ENCODE assay signal across 11 mouse cellular contexts in genomic region chr13:15421182-15421750, GRCm38 (mm10). TPM values are rescaled to one million over a fixed set of nuclear protein-coding genes. Genes with fewer than 3 reads are reported as not detected.
DNase-seq lines count a peak whose midpoint lies in the region; ATAC-seq and TF ChIP-seq lines count a peak whose summit lies in the region.
"Had no signal": no experiment of that assay in that cellular context is flagged by ENCODE, and none has a peak within 500 bp of the region (broad histone marks: within the 10 kb centered on the region; RNA-seq: fewer than 3 reads in every experiment).

No protein-coding gene starts in this region.

- no peaks in the 10 kb centered on the region for H3K9me3 ChIP-seq in heart, embryonic 13.5 days
- H3K9me3 ChIP-seq in lung, embryonic 16.5 days (ENCODE audit: control insufficient read depth, low read length) = no peaks in the 10 kb centered on the region
- H3K9me3 ChIP-seq in embryonic facial prominence, embryonic 15.5 days (replicated peaks) = no peaks in the 10 kb centered on the region
- H3K9me3 ChIP-seq: stomach, embryonic 15.5 days had no signal

- TF ChIP-seq CTCF in lung, adult 2 months (IDR thresholded peaks at IDR 0.05; ENCODE audit: insufficient read depth, low read length) = no peak

- intact Hi-C loops in left cerebral cortex, postnatal 10 days (cut with DNase I) = no loop called here

- H3K27ac ChIP-seq in heart, embryonic 13.5 days (replicated peaks) = no peak overlapping the region
- H3K27ac ChIP-seq in lung, embryonic 16.5 days (ENCODE audit: low read length) = no peak overlapping the region
- H3K27ac ChIP-seq in embryonic facial prominence, embryonic 15.5 days (replicated peaks) = peak overlapping the region; percentile 36; the same call in 1 of the 2 replicates
- H3K27ac ChIP-seq: stomach, embryonic 15.5 days had no signal

- no peak overlapping the region for H3K9ac ChIP-seq in heart, embryonic 13.5 days
- H3K9ac ChIP-seq in lung, embryonic 16.5 days (ENCODE audit: low read length) = no peak overlapping the region
- no peak overlapping the region for H3K9ac ChIP-seq in embryonic facial prominence, embryonic 15.5 days
- H3K9ac ChIP-seq: stomach, embryonic 15.5 days had no signal

- H3K4me1 ChIP-seq in heart, embryonic 13.5 days = 0 out of 2 replicates have a peak, but pooled peaks cover 2% of the 10 kb centered on the region
- no peaks in the 10 kb centered on the region for H3K4me1 ChIP-seq in lung, embryonic 16.5 days (replicated peaks; ENCODE audit: control insufficient read depth, insufficient read depth, low read length)
- H3K4me1 ChIP-seq in lung, adult 2 months (ENCODE audit: control insufficient read depth, insufficient read depth, low read length) = no peaks in the 10 kb centered on the region
- peaks cover 6% of the 10 kb centered on the region; the same call in 1 of the 2 replicates for H3K4me1 ChIP-seq in embryonic facial prominence, embryonic 15.5 days
- H3K4me1 ChIP-seq: stomach, embryonic 15.5 days had no signal

- H3K4me3 ChIP-seq in heart, embryonic 13.5 days = no peak overlapping the region
- no peak overlapping the region for H3K4me3 ChIP-seq in lung, embryonic 16.5 days (ENCODE audit: low read length)
- no peak overlapping the region for H3K4me3 ChIP-seq in lung, adult 2 months (replicated peaks; ENCODE audit: extremely low read depth, low read depth, low read length)
- H3K4me3 ChIP-seq in embryonic facial prominence, embryonic 15.5 days (replicated peaks) = peak overlapping the region; percentile 19; the same call in 1 of the 2 replicates
- H3K4me3 ChIP-seq: stomach, embryonic 15.5 days had no signal

- DNase-seq in heart, postnatal 4 days = no peak
- no peak for DNase-seq in lung, adult 2 months
- peak; percentile 50 for DNase-seq in skeletal muscle tissue, adult 2 months (ENCODE audit: low read depth, low spot score)
- DNase-seq in left cerebral cortex, postnatal 10 days (ENCODE audit: extremely low spot score in 1 of 2, low spot score in 2 of 2) = no peak
- DNase-seq in right cerebral cortex, adult 2 months (ENCODE audit: low spot score in 2 of 2) = no peak
- DNase-seq: cerebellum, adult 11-12 months; lung, postnatal 14 days had no signal

- H3K36me3 ChIP-seq in heart, embryonic 13.5 days = no peaks in the 10 kb centered on the region
- H3K36me3 ChIP-seq in lung, embryonic 16.5 days (ENCODE audit: control insufficient read depth, insufficient read depth, low read length) = no peaks in the 10 kb centered on the region
- no peaks in the 10 kb centered on the region for H3K36me3 ChIP-seq in embryonic facial prominence, embryonic 15.5 days
- H3K36me3 ChIP-seq: stomach, embryonic 15.5 days had no signal

- H3K27me3 ChIP-seq in heart, embryonic 13.5 days (replicated peaks) = no peaks in the 10 kb centered on the region
- no peaks in the 10 kb centered on the region for H3K27me3 ChIP-seq in lung, embryonic 16.5 days (ENCODE audit: control insufficient read depth, insufficient read depth, low read depth, low read length)
- H3K27me3 ChIP-seq in embryonic facial prominence, embryonic 15.5 days = no peaks in the 10 kb centered on the region
- H3K27me3 ChIP-seq: stomach, embryonic 15.5 days had no signal

- ATAC-seq in heart, embryonic 13.5 days (ENCODE audit: extremely low read depth, insufficient number of reproducible peaks, low FRiP score, low TSS enrichment) = no peak
- ATAC-seq in lung, embryonic 16.5 days (ENCODE audit: low read depth) = no peak
- ATAC-seq in embryonic facial prominence, embryonic 15.5 days (ENCODE audit: insufficient number of reproducible peaks, low FRiP score, low TSS enrichment, low read depth) = no peak

- WGBS in heart, embryonic 13.5 days = 52% methylated on average over 10 of the region's 10 CpGs
- WGBS in lung, embryonic 16.5 days = 45% methylated on average over 10 of the region's 10 CpGs
- 58% methylated on average over 10 of the region's 10 CpGs for WGBS in lung, adult 2 months
- WGBS in embryonic facial prominence, embryonic 15.5 days = 5% methylated on average over 10 of the region's 10 CpGs

- no peak for TF ChIP-seq POLR2A in lung, adult 2 months (IDR thresholded peaks at IDR 0.05; ENCODE audit: borderline replicate concordance, extremely low read depth, low read depth, low read length)

- H3K4me2 ChIP-seq in heart, embryonic 13.5 days = peak overlapping the region; percentile 22; the same call in 1 of the 2 replicates
- peak overlapping the region; percentile 36; the same call in 1 of the 2 replicates for H3K4me2 ChIP-seq in lung, embryonic 16.5 days (ENCODE audit: low read depth, low read length)
- H3K4me2 ChIP-seq in embryonic facial prominence, embryonic 15.5 days (replicated peaks) = peak overlapping the region; percentile 48
- H3K4me2 ChIP-seq: stomach, embryonic 15.5 days had no signal

RNA-seq across cellular contexts. Expression of gene Gli3, which starts 41.8 kb away (rescaled TPM):
- polyA plus RNA-seq in heart, embryonic 13.5 days (2015; fragmentation: Nextera tagmentation; extraction: Ambion mirVana) = 6.2 and 7.4 TPM in 2 replicates
- 10 to 100 TPM; 12.7 to 13.3 TPM for total RNA-seq in heart, postnatal 4 days (2021)
- 13.6 and 13.8 TPM in 2 replicates for polyA plus RNA-seq in lung, embryonic 16.5 days (2015; fragmentation: Nextera tagmentation; extraction: Ambion mirVana)
- polyA plus RNA-seq in lung, adult 2 months (2012; rRNA removed) = 1.7 and 2.4 TPM in 2 replicates
- 23.1 and 24.7 TPM in 2 replicates for polyA plus RNA-seq in embryonic facial prominence, embryonic 15.5 days (2015; fragmentation: Nextera tagmentation; extraction: Ambion mirVana)
- 1 to 10 TPM; 7.7 to 8.7 TPM for total RNA-seq in left cerebral cortex, postnatal 10 days (2021)
